Mouse (Mus musculus): ENCODE results near the gene Wipf2.
"Not testable (repeated sequence)": the region's sequence is repeated elsewhere in the genome, so short reads cannot be mapped to it uniquely, and the experiment has no call there.

DNA sequence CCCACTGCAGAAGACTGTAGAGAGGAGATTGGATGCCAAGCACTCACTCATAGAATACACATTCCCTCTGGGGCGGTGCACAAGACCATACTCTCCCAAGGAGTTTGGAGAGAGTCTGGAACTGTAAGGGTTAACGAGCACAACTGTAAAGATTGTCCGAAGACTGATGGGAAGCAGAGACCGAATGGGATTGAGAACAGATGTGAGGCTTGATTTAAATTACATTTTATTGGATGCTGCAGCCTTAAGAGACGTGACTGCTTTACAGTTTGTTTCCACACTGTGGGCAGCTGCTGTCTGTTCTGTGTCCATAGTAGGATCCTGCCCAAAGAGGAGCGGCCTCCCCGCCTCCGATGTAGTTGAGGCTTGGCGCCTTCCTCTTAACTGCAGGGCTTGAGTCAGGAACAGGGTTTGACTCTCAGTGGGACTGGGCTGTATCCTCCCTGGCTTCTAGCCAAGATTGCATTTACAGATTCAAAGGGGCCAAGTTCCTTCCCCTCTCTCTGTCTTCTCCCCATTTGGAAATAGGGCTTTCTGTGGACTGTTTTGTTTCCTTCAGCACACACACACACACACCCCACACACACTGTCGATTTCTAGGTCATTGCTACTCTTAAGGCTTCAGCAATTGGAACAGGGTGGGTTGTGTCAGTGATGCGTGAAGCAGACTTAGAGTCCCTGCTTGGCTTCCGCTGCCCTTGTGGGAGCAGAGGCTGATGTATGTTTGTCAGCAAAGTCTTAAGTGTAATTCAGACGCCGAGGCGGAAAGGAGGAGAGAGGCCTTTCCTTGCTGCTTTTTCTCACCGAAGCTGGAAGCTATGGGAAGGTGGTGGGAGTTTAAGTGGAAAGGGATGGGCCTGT is 59.6 kb downstream of the Wipf2 start:
- not testable (repeated sequence) for TF ChIP-seq CTCF (IDR thresholded peaks at IDR 0.05; ENCODE audit: control insufficient read depth, insufficient read depth, low read length); POLR2A (IDR thresholded peaks at IDR 0.05; ENCODE audit: borderline replicate concordance, control insufficient read depth, low read depth, low read length)
